Comparison of ENCODE assay signal across 25 mouse cellular contexts in the genomic region with DNA sequence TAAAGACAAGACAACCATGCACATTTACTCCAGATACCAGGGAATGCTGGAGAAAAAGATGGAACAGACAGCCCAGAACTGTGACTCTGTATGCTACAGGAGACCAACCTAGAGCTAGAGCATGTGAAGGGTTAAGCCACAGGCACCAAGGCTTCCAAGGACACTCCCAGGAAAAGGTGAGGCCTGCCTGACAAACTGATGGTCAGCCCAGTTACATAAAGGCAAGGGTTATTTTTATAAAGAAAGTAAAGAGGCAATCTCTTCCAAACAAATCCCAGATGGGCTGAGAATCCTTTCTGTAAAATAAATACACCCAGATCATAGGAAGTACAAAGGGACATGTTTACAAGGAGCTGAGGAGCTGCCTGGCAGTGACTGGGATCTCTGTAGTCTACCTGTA. TPM values are rescaled to one million over a fixed set of nuclear protein-coding genes. Genes with fewer than 3 reads are reported as not detected.
DNase-seq lines count a peak whose midpoint lies in the region; ATAC-seq and TF ChIP-seq lines count a peak whose summit lies in the region.
"Had no signal": no experiment of that assay in that cellular context is flagged by ENCODE, and none has a peak within 500 bp of the region (broad histone marks: within the 10 kb centered on the region; RNA-seq: fewer than 3 reads in every experiment).

No protein-coding gene starts in this region.

- no peak; the same call in 1 of the 2 replicates for TF ChIP-seq EP300 in heart, postnatal 0 days (IDR thresholded peaks at IDR 0.05; ENCODE audit: low read depth)

- no peak overlapping the region for H3K4me3 ChIP-seq in gastrocnemius, adult 2 months
- H3K4me3 ChIP-seq in heart, postnatal 0 days (ENCODE audit: low read depth, low read length), result no peak overlapping the region
- no peak overlapping the region for H3K4me3 ChIP-seq in heart, embryonic 12.5 days
- H3K4me3 ChIP-seq in brown adipose tissue, adult 24 weeks (ENCODE audit: insufficient read depth, low read depth, low read length), result no peak overlapping the region
- H3K4me3 ChIP-seq: heart, embryonic 13.5 days; hindbrain, embryonic 10.5 days; limb, embryonic 15.5 days; midbrain, embryonic 10.5 days; neural tube, embryonic 15.5 days had no signal

- peak overlapping the region; percentile 62 for H3K27ac ChIP-seq in gastrocnemius, adult 2 months
- peak overlapping the region; percentile 18; the same call in 1 of the 2 replicates for H3K27ac ChIP-seq in heart, postnatal 0 days (ENCODE audit: low read depth)
- no peak overlapping the region for H3K27ac ChIP-seq in heart, embryonic 12.5 days (ENCODE audit: poor library complexity, severe bottlenecking)
- H3K27ac ChIP-seq in brown adipose tissue, adult 24 weeks (replicated peaks; ENCODE audit: low read depth, low read length), result peak overlapping the region; percentile 77
- H3K27ac ChIP-seq: heart, embryonic 13.5 days; hindbrain, embryonic 10.5 days; hindbrain, postnatal 0 days; kidney, postnatal 0 days; limb, embryonic 15.5 days; liver, embryonic 14.5 days; midbrain, embryonic 10.5 days; neural tube, embryonic 15.5 days had no signal

- no peaks in the 10 kb centered on the region for H3K36me3 ChIP-seq in heart, postnatal 0 days (replicated peaks; ENCODE audit: control insufficient read depth, insufficient read depth, low read length)
- H3K36me3 ChIP-seq in heart, embryonic 12.5 days, result no peaks in the 10 kb centered on the region
- H3K36me3 ChIP-seq: heart, embryonic 13.5 days; hindbrain, embryonic 10.5 days; limb, embryonic 15.5 days; midbrain, embryonic 10.5 days; neural tube, embryonic 15.5 days had no signal

- no peak overlapping the region for H3K9ac ChIP-seq in heart, postnatal 0 days (replicated peaks; ENCODE audit: low read depth, low read length)
- H3K9ac ChIP-seq in heart, embryonic 12.5 days, result no peak overlapping the region
- H3K9ac ChIP-seq: heart, embryonic 13.5 days; limb, embryonic 15.5 days; liver, embryonic 14.5 days; neural tube, embryonic 15.5 days had no signal

- TF ChIP-seq CTCF in gastrocnemius, adult 2 months (IDR thresholded peaks at IDR 0.05), result no peak
- TF ChIP-seq CTCF in heart, postnatal 0 days (IDR thresholded peaks at IDR 0.05; ENCODE audit: low read depth), result no peak

- H3K4me1 ChIP-seq in heart, postnatal 0 days (ENCODE audit: control insufficient read depth, insufficient read depth), result no peaks in the 10 kb centered on the region
- no peaks in the 10 kb centered on the region; the same call in 1 of the 2 replicates for H3K4me1 ChIP-seq in heart, embryonic 12.5 days (replicated peaks)
- H3K4me1 ChIP-seq in brown adipose tissue, adult 24 weeks (ENCODE audit: control insufficient read depth, insufficient read depth, insufficient read length, low read length), result peaks cover 11% of the 10 kb centered on the region; the same call in 1 of the 2 replicates
- H3K4me1 ChIP-seq: heart, embryonic 13.5 days; hindbrain, embryonic 10.5 days; midbrain, embryonic 10.5 days; neural tube, embryonic 15.5 days had no signal

- no peak for ATAC-seq in heart, postnatal 0 days (ENCODE audit: insufficient read depth, low read depth)
- no peak for ATAC-seq in heart, embryonic 12.5 days (ENCODE audit: insufficient number of reproducible peaks, low FRiP score)
- ATAC-seq: activated CD4-positive, CD25-positive, alpha-beta regulatory T cell, adult 4 months; forebrain, embryonic 14.5 days; hindbrain, postnatal 0 days; intestine, embryonic 16.5 days had no signal

- H3K27me3 ChIP-seq in heart, postnatal 0 days (ENCODE audit: control insufficient read depth, insufficient read depth, low read length), result no peaks in the 10 kb centered on the region
- H3K27me3 ChIP-seq in heart, embryonic 12.5 days (replicated peaks), result no peaks in the 10 kb centered on the region
- H3K27me3 ChIP-seq: heart, embryonic 13.5 days; limb, embryonic 15.5 days; neural tube, embryonic 15.5 days had no signal

- intact Hi-C loops in gastrocnemius, adult 2 months (cut with DNase I), result loop anchor here (5.0 kb wide), 1 partner anchor 62 kb away; the partner anchor contains the start of gene Thbd
- intact Hi-C loops in gastrocnemius, postnatal 36 days (cut with DNase I), result no loop called here

- no peak overlapping the region for H3K4me2 ChIP-seq in heart, postnatal 0 days (ENCODE audit: low read depth, low read length)
- no peak overlapping the region for H3K4me2 ChIP-seq in heart, embryonic 12.5 days
- H3K4me2 ChIP-seq: heart, embryonic 13.5 days; limb, embryonic 15.5 days; neural tube, embryonic 15.5 days had no signal

- no peak for DNase-seq in gastrocnemius, adult 2 months
- DNase-seq in gastrocnemius, postnatal 36 days, result no peak
- no peak for DNase-seq in heart, postnatal 0 days (ENCODE audit: low spot score)
- peak; percentile 72 for DNase-seq in lung, postnatal 25 days (ENCODE audit: low spot score)
- DNase-seq in frontal cortex, postnatal 14 days (ENCODE audit: low spot score in 2 of 2), result no peak
- DNase-seq: adrenal gland, adult 8-10 months; cerebellum, adult 2 months; gastrocnemius, postnatal 14 days; left cerebral cortex, postnatal 4 days; right cerebral cortex, adult 18-20 months; right cerebral cortex, postnatal 4 days; thymus, postnatal 14 days had no signal

- H3K9me3 ChIP-seq in heart, postnatal 0 days (replicated peaks; ENCODE audit: control insufficient read depth, low read length), result no peaks in the 10 kb centered on the region
- H3K9me3 ChIP-seq in heart, embryonic 12.5 days (replicated peaks), result no peaks in the 10 kb centered on the region
- H3K9me3 ChIP-seq: heart, embryonic 13.5 days; hindbrain, embryonic 10.5 days; limb, embryonic 15.5 days; midbrain, embryonic 10.5 days; neural tube, embryonic 15.5 days had no signal

RNA-seq across cellular contexts. Expression of gene Sstr4, which starts 49.8 kb away (rescaled TPM):
- total RNA-seq in gastrocnemius, adult 2 months (2021), result under 1 TPM; 0.28 to 0.47 TPM
- total RNA-seq in gastrocnemius, postnatal 36 days (2021), result under 1 TPM in 1 of 2 experiments, not detected in 1; 0.52 TPM
- 0.31 and 4.4 TPM in 2 replicates for total RNA-seq in heart, postnatal 0 days (2014; rRNA removed; ENCODE audit: low replicate concordance)
- 0.14 and 0.43 TPM in 2 replicates for polyA plus RNA-seq in heart, postnatal 0 days (2015; fragmentation: Nextera tagmentation; extraction: Ambion mirVana)
- polyA plus RNA-seq in heart, embryonic 12.5 days (2016; fragmentation: Nextera tagmentation; extraction: Ambion mirVana), result 0.93 and 0.95 TPM in 2 replicates
- not detected in 2 replicates for polyA plus RNA-seq in brown adipose tissue, adult 24 weeks (2012; ENCODE audit: insufficient read depth, insufficient read length, missing spikeins)
- polyA plus RNA-seq: activated CD4-positive, CD25-positive, alpha-beta regulatory T cell, adult 4 months; liver, embryonic 14.5 days had no signal
